Mouse (Mus musculus) bone marrow, adult 2 months (tissue): ENCODE measurements around the gene Tmem240. TPM values are rescaled to one million over a fixed set of nuclear protein-coding genes. Genes with fewer than 3 reads are reported as not detected.
"Not testable (repeated sequence)": the region's sequence is repeated elsewhere in the genome, so short reads cannot be mapped to it uniquely, and the experiment has no call there.

Source experiments
- H3K27ac ChIP-seq: fragments of 200-500 bp; 2 replicates; pipeline ENCODE4 v1.5.1; 2012; ENCODE audit warnings: low read depth, mild to moderate bottlenecking, control low read depth, inconsistent platforms, low read length; ENCODE audit not compliant: control insufficient read depth, poor library complexity, insufficient read depth
- H3K4me1 ChIP-seq: fragments of 200-500 bp; 2 replicates; pipeline ENCODE4 v1.6.1; 2011; ENCODE audit warnings: low read length; ENCODE audit not compliant: control insufficient read depth, insufficient read depth
- H3K4me3 ChIP-seq: fragments of 200-500 bp; replicated peaks from 2 replicates; pipeline ENCODE3; 2011; ENCODE audit warnings: mild to moderate bottlenecking, low read depth, low read length, control low read depth; ENCODE audit not compliant: control insufficient read depth
- CTCF ChIP-seq: fragments of 200-500 bp; IDR thresholded peaks from 2 replicates; pipeline ENCODE4 v1.5.1; 2011; ENCODE audit warnings: low read length, control low read depth; ENCODE audit not compliant: control insufficient read depth, insufficient read depth
- POLR2A ChIP-seq: fragments of 200-500 bp; IDR thresholded peaks from 2 replicates; pipeline ENCODE4 v1.6.1; 2011; ENCODE audit warnings: low read depth, mild to moderate bottlenecking, control low read depth, low read length, borderline replicate concordance; ENCODE audit not compliant: control insufficient read depth
- WGBS: fragments of 180-500 bp; shearing (Covaris S2); methylation state at CpG from one replicate; pipeline ENCODE4 v1.1.7; 2018; 5-methylcytosine and 5-hydroxymethylcytosine counted together
- polyA plus RNA-seq: library from polyadenylated mRNA; stranded (reverse); fragments of >200 nt; gene quantifications from 2 replicates; pipeline ENCODE4 v1.2.4, GENCODE M21; 2011; ENCODE audit warnings: low replicate concordance; ENCODE audit not compliant: missing spikeins, insufficient read depth, insufficient read length

Tmem240 gene
- polyA plus RNA-seq, 1 experiment = 3.0 TPM

- 87% methylated on average over 6 of the region's 6 CpGs for WGBS
- H3K4me3 ChIP-seq = no peak overlapping the region
- H3K27ac ChIP-seq = no peak overlapping the region
- no peak for TF ChIP-seq CTCF
- no peak for TF ChIP-seq POLR2A
- H3K4me1 ChIP-seq = peaks cover 4% of the 10 kb centered on the region; the same call in 1 of the 2 replicates
These were observed 4.6 kb downstream of the Tmem240 start for GRCm38 (mm10) chr4:155739152-155739551.

GRCm38 (mm10) chr4:155739741-155740636 lies 5.4 kb downstream of the Tmem240 start:
- Histone ChIP-seq H3K4me3 (no peak overlapping the region), H3K27ac (no peak overlapping the region), H3K4me1 (peaks cover 4% of the 10 kb centered on the region; the same call in 1 of the 2 replicates)
- WGBS = 90% methylated on average over 37 of the region's 37 CpGs
- no peak for TF ChIP-seq POLR2A
- no peak for TF ChIP-seq CTCF

- WGBS = 88% methylated on average over 10 of the region's 10 CpGs
- not testable (repeated sequence) for H3K4me3 ChIP-seq, H3K4me1 ChIP-seq, H3K27ac ChIP-seq
These were observed 6.1 kb downstream of the Tmem240 start for GRCm38 (mm10) chr4:155740681-155741080.

- 83% methylated on average over 5 of the region's 5 CpGs for WGBS
- no peak overlapping the region for H3K4me3 ChIP-seq
- TF ChIP-seq POLR2A (no peak), CTCF (no peak)
- H3K27ac ChIP-seq = no peak overlapping the region
- H3K4me1 ChIP-seq = no peaks in the 10 kb centered on the region
These were observed 8.1 kb downstream of the Tmem240 start for GRCm38 (mm10) chr4:155742684-155743083.

- WGBS = 87% methylated on average over 8 of the region's 8 CpGs
- Histone ChIP-seq H3K27ac (no peak overlapping the region), H3K4me3 (no peak overlapping the region), H3K4me1 (no peaks in the 10 kb centered on the region)
- TF ChIP-seq POLR2A (no peak), CTCF (no peak)
These were observed 9.9 kb downstream of the Tmem240 start for GRCm38 (mm10) chr4:155744474-155744873.

GRCm38 (mm10) chr4:155745136-155745535 lies 10.5 kb downstream of the Tmem240 start:
- 88% methylated on average over 5 of the region's 5 CpGs for WGBS

GRCm38 (mm10) chr4:155746036-155746548 lies 11.5 kb downstream of the Tmem240 start:
- H3K27ac ChIP-seq = no peak overlapping the region
- 79% methylated on average over 8 of the region's 8 CpGs for WGBS
- H3K4me3 ChIP-seq = no peak overlapping the region
- TF ChIP-seq CTCF = no peak
- no peaks in the 10 kb centered on the region for H3K4me1 ChIP-seq

More at GRCm38 (mm10) chr4:155745136-155745535, 10.5 kb downstream of the Tmem240 start:
- TF ChIP-seq POLR2A (no peak), CTCF (no peak)
- Histone ChIP-seq H3K4me3 (no peak overlapping the region), H3K27ac (no peak overlapping the region), H3K4me1 (no peaks in the 10 kb centered on the region)

- 87% methylated on average over 17 of the region's 17 CpGs for WGBS
- no peak overlapping the region for H3K4me3 ChIP-seq
These were observed 12.2 kb downstream of the Tmem240 start for GRCm38 (mm10) chr4:155746575-155747490.

More at GRCm38 (mm10) chr4:155746575-155747490, 12.2 kb downstream of the Tmem240 start:
- TF ChIP-seq POLR2A (no peak), CTCF (no peak)
- Histone ChIP-seq H3K4me1 (no peaks in the 10 kb centered on the region), H3K27ac (no peak overlapping the region)
